Mouse (Mus musculus) neural tube, embryonic 13.5 days (tissue): ENCODE measurements around the gene Rab37. TPM values are rescaled to one million over a fixed set of nuclear protein-coding genes. Genes with fewer than 3 reads are reported as not detected.
A peak's percentile ranks its signal among the peaks of the same experiment; 100 is the strongest.

Experiments used
- ATAC-seq: fragments of 200-750 bp; cut with Nextera tagmentation; 2 replicates; pipeline ENCODE4 v1.8.0; 2017; ENCODE audit warnings: low read depth, mild to moderate bottlenecking, moderate TSS enrichment, moderate library complexity
- H3K27ac ChIP-seq: fragments of 300-500 bp; sonication (generic); replicated peaks from 2 replicates; pipeline ENCODE4 v1.5.1; 2015; ENCODE audit warnings: moderate library complexity, mild to moderate bottlenecking, inconsistent platforms
- H3K27me3 ChIP-seq: fragments of 300-500 bp; sonication (generic); 2 replicates; pipeline ENCODE4 v1.6.1; 2015; ENCODE audit warnings: mild to moderate bottlenecking, inconsistent platforms
- H3K36me3 ChIP-seq: fragments of 300-500 bp; sonication (generic); 2 replicates; pipeline ENCODE4 v1.6.1; 2015; ENCODE audit warnings: mild to moderate bottlenecking, inconsistent platforms
- H3K4me1 ChIP-seq: fragments of 300-500 bp; sonication (generic); replicated peaks from 2 replicates; pipeline ENCODE4 v1.6.1; 2015; ENCODE audit warnings: inconsistent platforms
- H3K4me2 ChIP-seq: fragments of 300-500 bp; sonication (generic); 2 replicates; pipeline ENCODE4 v1.6.1; 2015; ENCODE audit warnings: inconsistent platforms, mild to moderate bottlenecking, moderate library complexity
- H3K4me3 ChIP-seq: fragments of 300-500 bp; sonication (generic); 2 replicates; pipeline ENCODE4 v1.5.1; 2015; ENCODE audit warnings: mild to moderate bottlenecking, inconsistent platforms
- H3K9ac ChIP-seq: fragments of 300-500 bp; sonication (generic); 2 replicates; pipeline ENCODE4 v1.6.1; 2015; ENCODE audit warnings: moderate library complexity, mild to moderate bottlenecking, inconsistent platforms
- H3K9me3 ChIP-seq: fragments of 300-500 bp; sonication (generic); 2 replicates; pipeline ENCODE4 v1.6.1; 2016; ENCODE audit warnings: inconsistent platforms
- WGBS: fragments of 180-500 bp; shearing (Covaris S2); methylation state at CpG from one replicate; pipeline ENCODE4 v1.1.7; 2015; 5-methylcytosine and 5-hydroxymethylcytosine counted together
- polyA plus RNA-seq: library from polyadenylated mRNA; unstranded; fragments of >200 nt; fragmentation: Nextera tagmentation; extraction: Ambion mirVana; gene quantifications from 2 replicates; pipeline ENCODE4 v1.2.1, GENCODE M21; 2015

Rab37 gene
- polyA plus RNA-seq, 1 experiment from 2014 or later: 1.1 TPM

- WGBS: 42% methylated on average over 10 of the region's 10 CpGs
- H3K9ac ChIP-seq: peak overlapping the region; percentile 2; the same call in 1 of the 2 replicates
- ATAC-seq: peak; percentile 67
- peaks cover 74% of the 10 kb centered on the region for H3K4me1 ChIP-seq
- 0 out of 2 replicates have a peak overlapping the region, but pooled peaks have one; percentile 5 for H3K4me2 ChIP-seq
- H3K36me3 ChIP-seq: peaks cover 6% of the 10 kb centered on the region; the same call in 1 of the 2 replicates
- no peaks in the 10 kb centered on the region for H3K9me3 ChIP-seq
- no peak overlapping the region for H3K4me3 ChIP-seq
- H3K27ac ChIP-seq: peak overlapping the region; percentile 74
- peaks cover 11% of the 10 kb centered on the region for H3K27me3 ChIP-seq
These were observed 86.4 kb downstream of the Rab37 start for GRCm38 (mm10) chr11:115177559-115178195.

GRCm38 (mm10) chr11:115178766-115179165 lies 87.5 kb downstream of the Rab37 start:
- 72% methylated on average over 2 of the region's 2 CpGs for WGBS
- H3K9ac ChIP-seq: no peak overlapping the region
- no peak for ATAC-seq
- H3K9me3 ChIP-seq: no peaks in the 10 kb centered on the region
- H3K27me3 ChIP-seq: peaks cover 4% of the 10 kb centered on the region
- H3K4me2 ChIP-seq: 0 out of 2 replicates have a peak overlapping the region, but pooled peaks have one; percentile 1
- H3K4me3 ChIP-seq: no peak overlapping the region
- H3K4me1 ChIP-seq: peaks cover 63% of the 10 kb centered on the region
- peak overlapping the region; percentile 74 for H3K27ac ChIP-seq
- peaks cover 6% of the 10 kb centered on the region; the same call in 1 of the 2 replicates for H3K36me3 ChIP-seq

- H3K4me1 ChIP-seq: peaks cover 58% of the 10 kb centered on the region
- H3K4me2 ChIP-seq: no peak overlapping the region
- no peak overlapping the region for H3K4me3 ChIP-seq
- WGBS: 77% methylated on average over 6 of the region's 6 CpGs
- H3K36me3 ChIP-seq: peaks cover 6% of the 10 kb centered on the region; the same call in 1 of the 2 replicates
- ATAC-seq: no peak
- H3K27ac ChIP-seq: peak overlapping the region; percentile 74; the same call in 1 of the 2 replicates
- no peaks in the 10 kb centered on the region for H3K9me3 ChIP-seq
- H3K27me3 ChIP-seq: peaks cover under 1% of the 10 kb centered on the region
- H3K9ac ChIP-seq: no peak overlapping the region
These were observed 88.0 kb downstream of the Rab37 start for GRCm38 (mm10) chr11:115179191-115179590.

GRCm38 (mm10) chr11:115179881-115180280 lies 88.7 kb downstream of the Rab37 start:
- no peaks in the 10 kb centered on the region for H3K9me3 ChIP-seq
- WGBS: 89% methylated on average over 6 of the region's 6 CpGs
- no peak overlapping the region for H3K4me3 ChIP-seq
- peaks cover 6% of the 10 kb centered on the region; the same call in 1 of the 2 replicates for H3K36me3 ChIP-seq
- no peak overlapping the region for H3K4me2 ChIP-seq
- peaks cover 52% of the 10 kb centered on the region for H3K4me1 ChIP-seq
- H3K27me3 ChIP-seq: no peaks in the 10 kb centered on the region
- no peak for ATAC-seq
- H3K27ac ChIP-seq: peak overlapping the region; percentile 28; the same call in 1 of the 2 replicates
- H3K9ac ChIP-seq: no peak overlapping the region

GRCm38 (mm10) chr11:115181913-115182638 lies 90.8 kb downstream of the Rab37 start:
- 22% methylated on average over 12 of the region's 12 CpGs for WGBS
- no peak overlapping the region for H3K27ac ChIP-seq
- H3K36me3 ChIP-seq: peaks cover 6% of the 10 kb centered on the region; the same call in 1 of the 2 replicates
- H3K9ac ChIP-seq: no peak overlapping the region
- no peaks in the 10 kb centered on the region for H3K27me3 ChIP-seq
- peaks cover 41% of the 10 kb centered on the region for H3K4me1 ChIP-seq
- no peaks in the 10 kb centered on the region for H3K9me3 ChIP-seq
- H3K4me3 ChIP-seq: no peak overlapping the region
- ATAC-seq: no peak
- H3K4me2 ChIP-seq: no peak overlapping the region

- Histone ChIP-seq H3K36me3 (peaks cover 12% of the 10 kb centered on the region; the same call in 1 of the 2 replicates), H3K9me3 (no peaks in the 10 kb centered on the region), H3K27ac (no peak overlapping the region), H3K4me1 (peaks cover 21% of the 10 kb centered on the region), H3K9ac (no peak overlapping the region), H3K27me3 (no peaks in the 10 kb centered on the region), H3K4me3 (no peak overlapping the region), H3K4me2 (no peak overlapping the region)
- 50% methylated on average over 4 of the region's 4 CpGs for WGBS
- no peak for ATAC-seq
These were observed 93.7 kb downstream of the Rab37 start for GRCm38 (mm10) chr11:115184973-115185372.

- Histone ChIP-seq H3K27me3 (no peaks in the 10 kb centered on the region), H3K27ac (peak within 1 kb of the TSS; percentile 83), H3K9me3 (no peaks in the 10 kb centered on the region), H3K4me1 (peaks cover 21% of the 10 kb centered on the region), H3K9ac (peak within 1 kb of the TSS; percentile 89), H3K4me2 (peak within 1 kb of the TSS; percentile 92), H3K4me3 (peak within 1 kb of the TSS; percentile 68), H3K36me3 (peaks cover 16% of the 10 kb centered on the region; the same call in 1 of the 2 replicates)
- under 1% methylated on average over 39 of the region's 39 CpGs for WGBS
- ATAC-seq: peak; percentile 92
These were observed 96.0 kb downstream of the Rab37 start, which contains the start of gene Tmem104 for GRCm38 (mm10) chr11:115187224-115187639. Gene Tmem104, plus strand, starts transcription at chr11:115187487.

- H3K9me3 ChIP-seq: no peaks in the 10 kb centered on the region
- ATAC-seq: no peak
- H3K27me3 ChIP-seq: no peaks in the 10 kb centered on the region
- peak within 1 kb of the TSS; percentile 68 for H3K4me3 ChIP-seq
- peak within 1 kb of the TSS; percentile 89 for H3K9ac ChIP-seq
- peak within 1 kb of the TSS; percentile 83 for H3K27ac ChIP-seq
- peaks cover 21% of the 10 kb centered on the region for H3K4me1 ChIP-seq
- peak within 1 kb of the TSS; percentile 92 for H3K4me2 ChIP-seq
- H3K36me3 ChIP-seq: peaks cover 16% of the 10 kb centered on the region; the same call in 1 of the 2 replicates
- 11% methylated on average over 12 of the region's 12 CpGs for WGBS
These were observed 96.5 kb downstream of the Rab37 start, which contains the start of gene Nat9 for GRCm38 (mm10) chr11:115187693-115188092. Gene Nat9, minus strand, starts transcription at chr11:115187859.

- no peak overlapping the region for H3K27ac ChIP-seq
- no peaks in the 10 kb centered on the region for H3K27me3 ChIP-seq
- H3K9me3 ChIP-seq: no peaks in the 10 kb centered on the region
- ATAC-seq: no peak
- 90% methylated on average over 13 of the region's 13 CpGs for WGBS
- no peak overlapping the region for H3K9ac ChIP-seq
- peak overlapping the region; percentile 92 for H3K4me2 ChIP-seq
- peaks cover 16% of the 10 kb centered on the region; the same call in 1 of the 2 replicates for H3K36me3 ChIP-seq
- no peak overlapping the region for H3K4me3 ChIP-seq
- H3K4me1 ChIP-seq: peaks cover 21% of the 10 kb centered on the region
These were observed 97.5 kb downstream of the Rab37 start for GRCm38 (mm10) chr11:115188539-115189231.

GRCm38 (mm10) chr11:115189304-115189703 lies 98.1 kb downstream of the Rab37 start:
- no peaks in the 10 kb centered on the region for H3K27me3 ChIP-seq
- no peaks in the 10 kb centered on the region for H3K9me3 ChIP-seq
- peaks cover 16% of the 10 kb centered on the region; the same call in 1 of the 2 replicates for H3K36me3 ChIP-seq
- 91% methylated on average over 6 of the region's 6 CpGs for WGBS
- no peak for ATAC-seq
- no peak overlapping the region for H3K4me3 ChIP-seq
- no peak overlapping the region for H3K9ac ChIP-seq
- H3K4me2 ChIP-seq: no peak overlapping the region
- no peak overlapping the region for H3K27ac ChIP-seq
- H3K4me1 ChIP-seq: peaks cover 21% of the 10 kb centered on the region

GRCm38 (mm10) chr11:115192180-115192579 lies 100.9 kb downstream of the Rab37 start:
- Histone ChIP-seq H3K4me2 (no peak overlapping the region), H3K9ac (no peak overlapping the region), H3K36me3 (peaks cover 24% of the 10 kb centered on the region; the same call in 1 of the 2 replicates), H3K27ac (no peak overlapping the region), H3K27me3 (no peaks in the 10 kb centered on the region), H3K4me3 (no peak overlapping the region), H3K9me3 (no peaks in the 10 kb centered on the region), H3K4me1 (peaks cover 9% of the 10 kb centered on the region)
- 71% methylated on average over 9 of the region's 9 CpGs for WGBS
- no peak for ATAC-seq
